Mouse (Mus musculus) c-Kit-positive CD71-positive TER-119-positive erythroid progenitor cells, embryonic 14.5 days (primary cell): ENCODE data around the gene Myadml2.
A peak's percentile ranks its signal among the peaks of the same experiment; 100 is the strongest.
"Not testable (repeated sequence)": the region's sequence is repeated elsewhere in the genome, so short reads cannot be mapped to it uniquely, and the experiment has no call there.

Experiments
- DNase-seq: peaks from one replicate; pipeline ENCODE4 v3.0.0-alpha.2; 2013; ENCODE audit warnings: low spot score

The Myadml2 gene

GRCm38 (mm10) chr11:120648001-120648476 is at the start of gene Myadml2:
Gene Myadml2 (minus strand): TSS chr11:120648158.
- DNase-seq, result no peak

- DNase-seq, result no peak
These were observed 49.8 kb upstream of the Myadml2 start for GRCm38 (mm10) chr11:120697741-120698140.

GRCm38 (mm10) chr11:120696568-120696967 is 48.6 kb upstream of the Myadml2 start:
- no peak for DNase-seq

GRCm38 (mm10) chr11:120695641-120696040 is 47.7 kb upstream of the Myadml2 start:
- no peak for DNase-seq

- DNase-seq, result no peak
These were observed 47.2 kb upstream of the Myadml2 start for GRCm38 (mm10) chr11:120695184-120695583.

- DNase-seq, result no peak
These were observed 45.5 kb upstream of the Myadml2 start for GRCm38 (mm10) chr11:120693461-120693860.

GRCm38 (mm10) chr11:120692471-120693011 is 44.6 kb upstream of the Myadml2 start:
- DNase-seq, result no peak

GRCm38 (mm10) chr11:120689365-120689764 is 41.4 kb upstream of the Myadml2 start:
- DNase-seq, result no peak

- DNase-seq, result no peak
These were observed 38.8 kb upstream of the Myadml2 start for GRCm38 (mm10) chr11:120686650-120687272.

GRCm38 (mm10) chr11:120684660-120685059 is 36.7 kb upstream of the Myadml2 start:
- no peak for DNase-seq

- no peak for DNase-seq
These were observed 36.1 kb upstream of the Myadml2 start for GRCm38 (mm10) chr11:120684086-120684485.

- DNase-seq, result no peak
These were observed 35.6 kb upstream of the Myadml2 start for GRCm38 (mm10) chr11:120683536-120683935.

- DNase-seq, result no peak
These were observed 34.7 kb upstream of the Myadml2 start for GRCm38 (mm10) chr11:120682683-120683082.

- no peak for DNase-seq
These were observed 32.0 kb upstream of the Myadml2 start for GRCm38 (mm10) chr11:120679909-120680308.

GRCm38 (mm10) chr11:120676951-120677350 is 29.0 kb upstream of the Myadml2 start:
- no peak for DNase-seq

- not testable (repeated sequence) for DNase-seq
These were observed 27.9 kb upstream of the Myadml2 start for GRCm38 (mm10) chr11:120675875-120676274.

GRCm38 (mm10) chr11:120673594-120674122 is 25.7 kb upstream of the Myadml2 start:
- DNase-seq, result no peak

GRCm38 (mm10) chr11:120672687-120673593 is 25.0 kb upstream of the Myadml2 start, which contains the start of gene Aspscr1:
Gene Aspscr1 (plus strand): TSS chr11:120672973.
- DNase-seq, result peak; percentile 95

- no peak for DNase-seq
These were observed 18.7 kb upstream of the Myadml2 start for GRCm38 (mm10) chr11:120666617-120667016.

- DNase-seq, result no peak
These were observed 17.4 kb upstream of the Myadml2 start for GRCm38 (mm10) chr11:120665406-120665805.

- DNase-seq, result no peak
These were observed 15.8 kb upstream of the Myadml2 start for GRCm38 (mm10) chr11:120663714-120664113.

GRCm38 (mm10) chr11:120662759-120663158 is 14.8 kb upstream of the Myadml2 start:
- DNase-seq, result no peak
